Mouse (Mus musculus) adrenal gland, postnatal 36 days (tissue): ENCODE measurements at regions not wholly inside any gene's neighbourhood (a gene's known extent, or its start where the extent isn't known, plus 50 kb on each side); places are given as distances from the start of the nearest gene placed in this dataset.
"Not testable (repeated sequence)": the region's sequence is repeated elsewhere in the genome, so short reads cannot be mapped to it uniquely, and the experiment has no call there.

Source experiments
- DNase-seq, 2 experiments: peaks; one replicate each; pipeline ENCODE4 v3.0.0; 2021; ENCODE audit warnings: mixed read lengths in 1 of 2

DNA sequence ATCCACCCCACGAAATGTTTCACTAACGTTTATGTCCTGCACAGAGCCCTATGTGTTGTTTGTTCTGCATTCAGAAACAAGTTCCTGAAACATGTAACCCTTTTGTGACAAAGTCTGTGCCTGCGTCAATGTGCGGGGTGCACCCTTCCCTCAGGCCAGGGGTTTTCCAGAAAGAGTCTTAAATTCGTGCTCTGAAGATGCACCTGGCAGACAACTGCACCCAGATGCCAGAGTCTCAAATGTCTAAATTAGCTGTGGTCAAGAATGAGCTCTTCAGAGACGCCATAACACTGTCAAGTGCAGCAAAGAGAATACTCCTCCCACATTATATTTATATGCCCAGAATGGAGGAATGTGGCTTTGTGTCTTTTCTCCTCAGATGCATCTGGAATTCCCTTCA is 341.6 kb upstream of the Intu start:
- no peak for DNase-seq

DNA sequence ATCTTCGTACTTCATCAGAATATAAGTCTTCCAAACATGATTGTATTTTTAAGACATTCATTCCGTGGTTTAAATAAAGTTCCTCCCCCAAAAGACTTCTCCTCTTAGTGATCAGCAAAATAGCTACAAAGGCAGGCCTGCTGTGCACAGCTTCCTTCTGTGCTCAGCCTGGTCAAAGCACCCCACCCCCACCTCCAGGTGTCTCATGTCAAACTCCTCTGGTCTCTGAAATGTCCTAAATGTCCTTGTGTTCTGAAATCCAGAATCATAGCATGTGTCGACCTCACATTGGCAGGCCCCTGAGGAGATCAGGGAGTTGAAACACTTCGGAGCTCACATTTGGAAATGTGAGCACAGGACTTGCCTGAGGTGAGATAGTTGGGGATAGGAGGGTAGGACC is 341.1 kb upstream of the Intu start:
- no peak for DNase-seq

GRCm38 (mm10) chr3:40200174-40200573 is 330.9 kb upstream of the Intu start:
- no peak for DNase-seq

GRCm38 (mm10) chr3:40206326-40206725 is 324.8 kb upstream of the Intu start:
- no peak for DNase-seq

DNA sequence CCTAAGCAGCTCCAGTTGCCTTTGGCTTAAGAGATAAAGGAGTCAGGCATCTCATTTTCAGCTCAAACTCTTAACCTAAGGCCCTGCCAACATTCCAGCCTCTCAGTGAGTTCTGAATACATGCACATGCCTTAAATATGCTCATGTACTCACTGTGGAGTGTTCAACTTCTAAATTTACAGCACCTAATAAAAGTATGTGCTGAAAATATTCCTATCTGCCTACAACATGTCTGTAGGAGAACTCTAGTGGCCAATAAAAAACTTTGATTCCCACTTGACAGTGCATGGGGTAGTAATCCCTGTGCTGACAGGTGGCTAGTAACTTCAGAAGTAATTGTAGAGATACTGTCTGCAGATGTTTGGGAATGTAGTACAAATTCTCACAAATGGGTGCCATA is 319.3 kb upstream of the Intu start:
- DNase-seq: no peak

GRCm38 (mm10) chr3:40226772-40227171 is 304.3 kb upstream of the Intu start:
- no peak for DNase-seq

DNA sequence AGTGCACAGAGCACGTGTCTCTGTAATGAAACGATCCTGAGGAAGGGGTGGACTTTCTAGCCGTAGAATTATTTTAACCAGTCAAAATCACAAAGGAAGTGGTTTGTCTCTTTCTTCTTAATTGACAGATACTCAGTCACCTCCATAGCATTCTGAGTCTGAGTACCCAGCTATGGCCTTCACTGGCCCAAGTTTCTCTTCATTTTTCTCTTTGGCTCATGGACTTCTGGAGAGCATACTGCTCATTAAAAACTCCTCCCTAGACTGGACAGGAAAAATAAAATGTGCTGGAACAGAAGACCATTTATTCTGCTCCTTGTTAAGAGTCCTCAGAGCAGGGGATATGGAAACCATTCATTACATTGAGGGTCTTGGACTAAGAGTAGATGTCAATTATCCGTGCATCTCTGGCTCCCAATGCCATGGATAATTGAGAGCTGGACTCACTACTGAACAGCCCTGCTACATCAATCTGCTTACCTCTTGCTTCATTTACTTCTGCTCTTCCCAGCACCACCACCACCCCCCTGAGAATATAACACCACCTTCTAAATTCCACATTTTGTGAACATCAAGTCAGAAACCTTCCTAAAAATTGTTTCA is 287.5 kb upstream of the Intu start:
- DNase-seq: no peak

DNA sequence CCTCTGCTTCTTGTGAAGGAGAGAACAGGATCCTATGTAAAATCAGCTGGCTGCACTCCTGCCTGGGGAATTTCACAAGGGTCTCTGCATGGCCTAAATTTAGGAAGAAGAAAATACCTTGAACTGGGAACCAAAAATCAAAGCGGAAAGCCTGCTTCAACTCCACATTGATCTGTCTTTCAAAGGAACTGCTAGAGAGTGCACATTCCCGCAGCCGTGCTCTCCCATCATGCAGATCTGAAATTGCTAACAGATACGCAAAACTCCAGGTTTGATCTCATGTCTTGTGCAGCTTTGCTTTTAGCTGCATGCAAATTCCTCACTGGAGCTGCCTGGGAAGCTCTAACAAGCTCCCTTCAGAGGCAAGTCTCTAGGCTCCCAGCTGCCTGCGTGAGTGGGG is 276.7 kb upstream of the Intu start:
- no peak for DNase-seq

DNA sequence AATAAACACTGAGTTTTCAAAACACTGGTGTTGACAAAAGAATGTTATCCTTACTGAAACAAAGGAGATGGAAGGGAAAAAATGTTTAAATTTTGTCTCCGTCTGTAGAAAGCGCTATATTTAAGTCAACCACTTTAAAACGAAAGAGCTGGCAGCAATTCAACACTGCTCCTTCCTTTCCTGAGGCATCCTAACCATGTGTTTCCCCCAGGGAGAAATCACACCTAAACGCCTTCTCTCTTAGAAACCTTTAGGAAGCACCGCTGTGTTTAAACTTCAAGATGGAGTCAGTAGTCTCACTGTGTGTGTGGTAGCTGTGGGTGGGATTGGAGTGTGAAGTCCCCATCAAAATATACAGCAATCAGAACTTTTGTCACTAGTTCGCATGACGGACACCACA is 268.6 kb upstream of the Intu start:
- no peak for DNase-seq

GRCm38 (mm10) chr3:40267514-40267913 is 263.6 kb upstream of the Intu start:
- no peak for DNase-seq

DNA sequence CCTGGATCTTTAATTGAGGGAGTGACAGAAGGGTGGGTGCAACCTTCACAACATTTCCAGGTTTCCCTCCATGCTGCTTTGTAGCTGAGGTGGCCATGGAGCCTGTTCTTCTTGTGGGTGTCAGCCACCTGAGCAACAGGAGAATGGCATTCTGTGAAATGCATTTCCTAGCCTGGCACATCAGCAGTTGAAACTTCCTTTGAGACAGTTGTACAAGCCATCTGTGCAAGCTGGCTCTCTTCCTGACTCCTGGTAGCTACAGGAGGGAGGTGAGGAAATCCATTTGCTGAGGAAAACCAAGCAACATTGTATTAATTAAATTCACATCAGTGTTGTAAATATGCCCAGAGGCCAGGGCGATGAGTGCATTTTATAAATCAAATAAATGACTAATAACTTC is 248.2 kb upstream of the Intu start:
- DNase-seq: no peak

- no peak for DNase-seq
These were observed 244.0 kb upstream of the Intu start for GRCm38 (mm10) chr3:40286959-40287710.

DNA sequence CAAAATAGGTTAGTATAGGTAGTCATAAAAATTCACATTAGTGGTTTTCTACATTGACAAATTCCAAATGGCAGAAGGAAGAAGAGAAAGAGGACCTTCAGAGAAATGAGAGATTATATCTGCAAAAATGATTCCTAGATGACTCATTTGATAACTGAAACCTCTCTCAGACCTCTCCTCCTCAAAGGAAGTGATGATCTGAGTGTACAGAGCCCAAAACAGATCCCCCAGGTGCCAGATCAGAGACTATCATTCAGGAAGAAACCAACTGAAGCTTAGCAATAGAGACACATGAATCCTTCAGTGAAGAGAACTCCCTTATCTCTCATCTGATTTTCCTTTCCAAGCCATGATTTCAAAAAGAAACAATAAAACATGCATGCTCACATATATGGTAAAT is 234.0 kb upstream of the Intu start:
- DNase-seq: no peak

- DNase-seq: no peak
These were observed 210.8 kb upstream of the Intu start for GRCm38 (mm10) chr3:40320319-40320718.

DNA sequence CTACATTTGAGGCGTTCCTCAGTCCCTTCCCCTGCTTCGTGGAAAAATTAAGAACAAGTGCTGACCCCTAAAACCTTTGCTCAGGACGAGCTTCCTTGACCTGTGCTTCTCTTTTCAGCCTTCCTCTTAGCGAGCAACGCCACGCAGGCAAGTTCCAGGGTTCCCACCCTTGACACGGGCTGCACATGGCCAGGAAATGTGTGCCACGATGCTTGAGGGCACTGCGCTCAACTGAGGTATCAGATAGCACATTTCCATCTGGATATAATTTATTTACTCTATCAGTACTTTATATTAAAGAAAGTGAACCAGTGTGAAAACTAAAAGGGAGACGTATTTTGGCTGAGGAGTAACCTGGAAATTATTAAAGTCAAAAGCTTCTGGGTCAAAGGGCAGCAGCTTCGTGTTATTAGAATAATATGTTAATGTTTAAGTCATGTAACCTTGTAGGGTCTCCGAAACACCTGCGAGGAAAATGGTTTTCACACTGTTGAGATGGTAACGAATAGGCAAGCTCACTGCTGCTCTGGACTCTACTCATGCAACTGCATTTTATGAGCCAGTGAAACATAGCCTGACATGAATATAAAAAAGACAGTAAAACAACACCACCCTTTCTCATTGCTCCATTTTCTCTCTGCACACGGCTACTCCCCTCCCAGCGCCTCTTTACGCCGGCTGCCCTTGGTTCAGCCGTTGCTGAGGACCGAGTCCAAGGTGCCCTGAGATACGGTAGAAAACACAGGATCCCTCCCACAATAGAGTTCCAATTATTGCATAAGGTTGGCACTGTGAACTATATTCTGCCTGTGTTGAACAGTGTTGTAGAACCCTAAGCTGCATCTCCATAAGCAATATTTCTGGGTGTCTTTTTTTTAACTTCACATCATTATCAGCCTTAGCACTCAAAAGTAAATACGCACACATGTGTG is 204.9 kb upstream of the Intu start:
- DNase-seq: peak in 1 of 2 experiments; percentile 2

DNA sequence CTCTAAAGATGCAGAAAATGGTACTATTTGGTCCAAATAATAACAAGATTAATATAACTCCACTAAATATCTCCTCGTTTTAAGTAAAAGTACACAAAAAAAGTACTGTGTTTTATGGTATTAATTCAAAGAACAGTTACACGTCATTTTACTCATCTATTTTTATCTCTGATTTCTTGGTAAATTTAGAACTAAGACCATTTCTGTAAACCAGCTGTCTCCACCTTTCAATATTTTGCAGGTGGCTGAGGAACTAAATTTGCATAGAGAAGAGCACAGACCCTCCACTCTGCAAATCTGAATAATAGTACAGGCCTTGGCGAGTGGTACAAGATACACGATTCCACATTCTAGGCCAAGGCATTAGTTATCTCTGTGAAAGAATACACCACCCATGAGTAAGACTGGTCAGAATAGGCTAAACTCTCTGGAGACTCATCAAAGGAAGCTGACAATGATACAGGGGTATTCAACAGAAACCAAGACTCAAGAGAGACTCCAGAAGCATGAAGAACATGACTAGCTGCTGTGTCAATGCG is 191.5 kb upstream of the Intu start:
- DNase-seq: no peak

DNA sequence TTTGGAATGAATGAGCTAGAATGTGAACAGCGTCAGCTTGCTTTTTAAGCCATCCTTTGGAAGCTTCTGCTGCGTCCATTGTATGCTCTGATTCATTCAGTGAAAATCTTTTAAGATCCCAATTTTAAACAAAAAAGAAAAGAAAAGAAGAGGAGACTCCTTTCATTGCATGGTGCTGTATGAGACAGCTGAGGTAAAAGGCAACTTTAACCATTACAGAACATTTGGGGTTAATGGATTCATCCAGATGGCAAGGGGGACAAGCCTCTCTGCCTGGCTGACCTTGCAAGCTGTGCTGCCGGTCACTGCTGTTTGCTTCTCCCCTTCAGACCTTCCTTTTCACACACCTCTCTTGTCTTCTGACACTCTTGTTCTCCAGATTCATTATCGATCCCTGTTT is 176.0 kb upstream of the Intu start:
- DNase-seq: no peak

DNA sequence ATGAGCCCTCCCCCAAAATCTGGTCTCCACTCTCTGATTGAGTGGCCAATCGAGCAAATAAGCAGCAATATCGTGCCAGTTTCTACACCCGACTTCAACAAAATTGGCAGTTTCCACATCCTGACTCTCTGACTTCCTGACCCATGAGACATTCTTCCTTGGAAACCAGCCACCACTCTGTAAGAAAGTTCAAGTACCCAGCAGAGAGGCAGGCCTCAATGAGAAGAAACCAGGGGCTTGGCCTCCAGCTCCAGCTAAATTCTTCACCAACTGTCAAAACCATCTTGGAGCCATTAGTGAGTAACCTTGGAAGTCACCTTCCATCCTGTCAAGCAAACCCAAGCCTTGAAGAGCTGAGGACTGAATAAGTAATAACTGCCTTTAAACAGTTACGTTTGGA is 162.7 kb upstream of the Intu start:
- peak in 1 of 2 experiments; percentile 3 for DNase-seq

- no peak for DNase-seq
These were observed 159.7 kb upstream of the Intu start for GRCm38 (mm10) chr3:40371411-40371810.

DNA sequence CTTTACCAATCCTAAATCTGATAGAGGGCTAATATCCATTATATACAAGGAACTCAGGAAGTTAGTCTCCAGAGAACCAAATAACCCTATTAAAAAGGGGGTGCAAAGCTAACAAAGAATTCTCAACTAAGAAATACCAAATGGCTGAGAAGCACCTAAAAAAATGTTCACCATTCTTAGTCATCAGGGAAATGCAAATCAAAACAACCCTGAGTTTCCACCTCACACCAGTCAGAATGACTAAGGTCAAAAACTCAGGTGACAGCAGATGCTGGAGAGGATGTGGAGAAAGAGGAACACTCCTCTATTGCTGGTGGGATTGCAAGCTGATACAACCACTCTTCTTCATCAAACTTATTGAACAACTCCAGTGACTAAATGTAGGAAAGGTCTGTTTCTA is 154.9 kb upstream of the Intu start:
- DNase-seq: not testable (repeated sequence)

DNA sequence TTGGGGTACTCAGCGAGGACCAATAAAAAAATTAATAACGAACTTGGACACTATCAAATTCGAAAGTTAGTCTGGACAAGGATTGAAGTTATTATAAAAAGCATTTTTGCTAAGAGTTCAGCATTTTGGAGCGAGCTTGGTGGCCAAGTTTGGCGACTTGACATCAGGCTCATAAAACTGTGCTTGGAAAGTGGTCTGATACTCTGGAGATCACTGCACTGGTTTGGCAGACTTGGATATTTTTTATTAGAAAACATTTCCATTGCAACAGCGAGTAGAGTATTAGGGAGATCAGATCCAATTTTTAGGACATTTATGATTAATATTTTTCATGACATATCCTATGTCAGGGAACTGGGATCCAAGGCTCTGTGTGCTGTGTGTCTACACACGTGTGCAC is 153.7 kb upstream of the Intu start:
- DNase-seq: no peak

DNA sequence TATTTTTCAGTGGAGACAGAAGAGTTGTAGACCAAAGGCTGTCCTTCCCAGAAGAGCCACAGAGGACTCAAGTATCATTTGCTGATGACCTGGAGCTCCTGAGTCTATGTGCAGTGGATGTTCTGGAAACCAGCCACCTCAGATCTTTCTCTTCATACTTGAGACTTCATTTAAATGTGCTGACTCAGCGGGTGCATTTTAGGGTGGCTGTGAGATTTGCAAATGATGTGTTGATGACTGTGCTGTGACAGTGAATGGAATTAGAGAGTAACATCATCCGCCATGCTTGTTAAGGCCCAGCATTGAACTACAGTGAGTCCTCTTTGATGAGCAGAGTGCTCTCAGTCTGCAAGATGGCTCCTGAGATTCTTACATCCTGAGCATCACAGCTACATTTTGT is 152.0 kb upstream of the Intu start:
- no peak for DNase-seq

DNA sequence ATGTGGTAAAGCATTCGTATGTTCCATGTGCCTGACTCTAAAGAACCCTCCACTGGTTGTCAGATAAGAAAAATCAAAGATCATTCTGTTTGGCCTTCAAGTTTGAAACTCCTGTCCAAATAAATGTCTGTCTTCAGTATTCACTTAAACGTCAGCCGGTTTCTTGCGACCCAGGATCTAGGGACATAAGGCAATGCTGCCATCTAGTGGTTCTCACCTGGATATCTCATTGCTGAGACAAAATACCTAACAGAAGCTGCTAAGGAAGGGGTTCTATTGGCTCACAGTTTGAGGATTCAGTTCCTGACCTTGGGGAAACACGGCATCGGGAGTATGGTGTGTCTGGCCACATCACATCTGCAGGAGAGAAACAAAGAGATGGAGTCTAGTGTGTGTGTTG is 139.5 kb upstream of the Intu start:
- DNase-seq: peak; percentile 41 to 53
